Mouse (Mus musculus): ENCODE data around the gene A930017K11Rik. TPM values are rescaled to one million over a fixed set of nuclear protein-coding genes. Genes with fewer than 3 reads are reported as not detected.
A peak's percentile ranks its signal among the peaks of the same experiment; 100 is the strongest.

The A930017K11Rik gene
- polyA plus RNA-seq, 1 experiment from 2014 or later: 0.13 TPM

- Histone ChIP-seq H3K4me2 (ENCODE audit: low read depth, low read length) (no peak overlapping the region), H3K27me3 (ENCODE audit: control insufficient read depth, insufficient read depth, low read depth, low read length) (no peaks in the 10 kb centered on the region), H3K9ac (ENCODE audit: low read depth, low read length) (no peak overlapping the region), H3K9me3 (replicated peaks; ENCODE audit: control insufficient read depth, low read length) (no peaks in the 10 kb centered on the region), H3K27ac (ENCODE audit: low read length) (no peak overlapping the region), H3K36me3 (ENCODE audit: control insufficient read depth, insufficient read depth) (peaks cover 26% of the 10 kb centered on the region), H3K4me3 (ENCODE audit: low read depth, low read length) (no peak overlapping the region), H3K4me1 (ENCODE audit: control insufficient read depth, low read depth, low read length) (peaks cover 29% of the 10 kb centered on the region)
- no peak for ATAC-seq (ENCODE audit: low read depth)
- WGBS (ENCODE audit: insufficient replicate concordance): 65% methylated on average over 5 of the region's 5 CpGs
These were observed 30.2 kb downstream of the A930017K11Rik start for GRCm38 (mm10) chr17:25922120-25922519.

- ATAC-seq (ENCODE audit: low read depth): peak; percentile 88
These were observed 32.4 kb downstream of the A930017K11Rik start for GRCm38 (mm10) chr17:25919786-25920642.

GRCm38 (mm10) chr17:25919144-25919785 lies 33.1 kb downstream of the A930017K11Rik start, which contains the start of gene Rab40c:
TSS of gene Rab40c (minus strand) at chr17:25919727.
- ATAC-seq (ENCODE audit: low read depth): no peak
- H3K9me3 ChIP-seq (replicated peaks; ENCODE audit: control insufficient read depth, low read length): no peaks in the 10 kb centered on the region
- peak within 1 kb of the TSS; percentile 92 for H3K27ac ChIP-seq (ENCODE audit: low read length)
- H3K4me1 ChIP-seq (ENCODE audit: control insufficient read depth, low read depth, low read length): peaks cover 35% of the 10 kb centered on the region
- H3K36me3 ChIP-seq (ENCODE audit: control insufficient read depth, insufficient read depth): peaks cover under 1% of the 10 kb centered on the region; the same call in 1 of the 2 replicates
- H3K9ac ChIP-seq (ENCODE audit: low read depth, low read length): peak within 1 kb of the TSS; percentile 88
- under 1% methylated on average over 70 of the region's 78 CpGs for WGBS (ENCODE audit: insufficient replicate concordance)
- H3K4me3 ChIP-seq (ENCODE audit: low read depth, low read length): peak within 1 kb of the TSS; percentile 88
- H3K4me2 ChIP-seq (ENCODE audit: low read depth, low read length): peak within 1 kb of the TSS; percentile 97
- H3K27me3 ChIP-seq (ENCODE audit: control insufficient read depth, insufficient read depth, low read depth, low read length): no peaks in the 10 kb centered on the region

More at GRCm38 (mm10) chr17:25919786-25920642, 32.4 kb downstream of the A930017K11Rik start:
- Histone ChIP-seq H3K27ac (ENCODE audit: low read length) (peak overlapping the region; percentile 92), H3K9me3 (replicated peaks; ENCODE audit: control insufficient read depth, low read length) (no peaks in the 10 kb centered on the region), H3K4me2 (ENCODE audit: low read depth, low read length) (peak overlapping the region; percentile 97), H3K27me3 (ENCODE audit: control insufficient read depth, insufficient read depth, low read depth, low read length) (no peaks in the 10 kb centered on the region), H3K9ac (ENCODE audit: low read depth, low read length) (peak overlapping the region; percentile 73), H3K36me3 (ENCODE audit: control insufficient read depth, insufficient read depth) (peaks cover 5% of the 10 kb centered on the region; the same call in 1 of the 2 replicates), H3K4me3 (ENCODE audit: low read depth, low read length) (peak overlapping the region; percentile 88), H3K4me1 (ENCODE audit: control insufficient read depth, low read depth, low read length) (peaks cover 29% of the 10 kb centered on the region)
- 1% methylated on average over 38 of the region's 40 CpGs for WGBS (ENCODE audit: insufficient replicate concordance)

GRCm38 (mm10) chr17:25918037-25918750 lies 34.2 kb downstream of the A930017K11Rik start:
- WGBS (ENCODE audit: insufficient replicate concordance): 82% methylated on average over 9 of the region's 9 CpGs
- peak overlapping the region; percentile 96 for H3K4me2 ChIP-seq (ENCODE audit: low read depth, low read length)
- no peaks in the 10 kb centered on the region for H3K27me3 ChIP-seq (ENCODE audit: control insufficient read depth, insufficient read depth, low read depth, low read length)
- peaks cover 45% of the 10 kb centered on the region for H3K4me1 ChIP-seq (ENCODE audit: control insufficient read depth, low read depth, low read length)
- H3K9me3 ChIP-seq (replicated peaks; ENCODE audit: control insufficient read depth, low read length): no peaks in the 10 kb centered on the region
- no peaks in the 10 kb centered on the region for H3K36me3 ChIP-seq (ENCODE audit: control insufficient read depth, insufficient read depth)
- peak overlapping the region; percentile 88 for H3K4me3 ChIP-seq (ENCODE audit: low read depth, low read length)
- H3K27ac ChIP-seq (ENCODE audit: low read length): no peak overlapping the region
- no peak for ATAC-seq (ENCODE audit: low read depth)
- H3K9ac ChIP-seq (ENCODE audit: low read depth, low read length): peak overlapping the region; percentile 88

GRCm38 (mm10) chr17:25916931-25917647 lies 35.3 kb downstream of the A930017K11Rik start:
- no peak overlapping the region for H3K9ac ChIP-seq (ENCODE audit: low read depth, low read length)
- H3K4me1 ChIP-seq (ENCODE audit: control insufficient read depth, low read depth, low read length): peaks cover 46% of the 10 kb centered on the region
- no peak for ATAC-seq (ENCODE audit: low read depth)

GRCm38 (mm10) chr17:25914295-25914694 lies 38.1 kb downstream of the A930017K11Rik start:
- Histone ChIP-seq H3K36me3 (ENCODE audit: control insufficient read depth, insufficient read depth) (no peaks in the 10 kb centered on the region), H3K9ac (ENCODE audit: low read depth, low read length) (no peak overlapping the region), H3K4me3 (ENCODE audit: low read depth, low read length) (no peak overlapping the region), H3K4me2 (ENCODE audit: low read depth, low read length) (no peak overlapping the region), H3K27ac (ENCODE audit: low read length) (no peak overlapping the region), H3K9me3 (replicated peaks; ENCODE audit: control insufficient read depth, low read length) (no peaks in the 10 kb centered on the region), H3K27me3 (ENCODE audit: control insufficient read depth, insufficient read depth, low read depth, low read length) (no peaks in the 10 kb centered on the region), H3K4me1 (ENCODE audit: control insufficient read depth, low read depth, low read length) (peaks cover 36% of the 10 kb centered on the region)
- ATAC-seq (ENCODE audit: low read depth): no peak
- WGBS (ENCODE audit: insufficient replicate concordance): 51% methylated on average over 4 of the region's 4 CpGs

More at GRCm38 (mm10) chr17:25916931-25917647, 35.3 kb downstream of the A930017K11Rik start:
- H3K27ac ChIP-seq (ENCODE audit: low read length): no peak overlapping the region
- no peaks in the 10 kb centered on the region for H3K9me3 ChIP-seq (replicated peaks; ENCODE audit: control insufficient read depth, low read length)
- no peaks in the 10 kb centered on the region for H3K27me3 ChIP-seq (ENCODE audit: control insufficient read depth, insufficient read depth, low read depth, low read length)
- no peak overlapping the region for H3K4me2 ChIP-seq (ENCODE audit: low read depth, low read length)
- 55% methylated on average over 8 of the region's 8 CpGs for WGBS (ENCODE audit: insufficient replicate concordance)
- H3K4me3 ChIP-seq (ENCODE audit: low read depth, low read length): no peak overlapping the region
- no peaks in the 10 kb centered on the region for H3K36me3 ChIP-seq (ENCODE audit: control insufficient read depth, insufficient read depth)

- H3K36me3 ChIP-seq (ENCODE audit: control insufficient read depth, insufficient read depth): no peaks in the 10 kb centered on the region
- H3K9ac ChIP-seq (ENCODE audit: low read depth, low read length): no peak overlapping the region
- H3K27ac ChIP-seq (ENCODE audit: low read length): no peak overlapping the region
- H3K9me3 ChIP-seq (replicated peaks; ENCODE audit: control insufficient read depth, low read length): no peaks in the 10 kb centered on the region
- peaks cover 35% of the 10 kb centered on the region for H3K4me1 ChIP-seq (ENCODE audit: control insufficient read depth, low read depth, low read length)
- H3K27me3 ChIP-seq (ENCODE audit: control insufficient read depth, insufficient read depth, low read depth, low read length): no peaks in the 10 kb centered on the region
- H3K4me2 ChIP-seq (ENCODE audit: low read depth, low read length): no peak overlapping the region
- no peak overlapping the region for H3K4me3 ChIP-seq (ENCODE audit: low read depth, low read length)
- WGBS (ENCODE audit: insufficient replicate concordance): 9% methylated on average over 1 of the region's 1 CpGs
- ATAC-seq (ENCODE audit: low read depth): no peak
These were observed 38.5 kb downstream of the A930017K11Rik start for GRCm38 (mm10) chr17:25913877-25914275.

GRCm38 (mm10) chr17:25913186-25913876 lies 39.0 kb downstream of the A930017K11Rik start:
- Histone ChIP-seq H3K4me3 (ENCODE audit: low read depth, low read length) (no peak overlapping the region), H3K27ac (ENCODE audit: low read length) (no peak overlapping the region), H3K36me3 (ENCODE audit: control insufficient read depth, insufficient read depth) (no peaks in the 10 kb centered on the region), H3K27me3 (ENCODE audit: control insufficient read depth, insufficient read depth, low read depth, low read length) (no peaks in the 10 kb centered on the region), H3K4me2 (ENCODE audit: low read depth, low read length) (no peak overlapping the region), H3K9ac (ENCODE audit: low read depth, low read length) (no peak overlapping the region), H3K4me1 (ENCODE audit: control insufficient read depth, low read depth, low read length) (peaks cover 29% of the 10 kb centered on the region), H3K9me3 (replicated peaks; ENCODE audit: control insufficient read depth, low read length) (no peaks in the 10 kb centered on the region)
- WGBS (ENCODE audit: insufficient replicate concordance): 52% methylated on average over 14 of the region's 14 CpGs
- no peak; the same call in 1 of the 2 replicates for ATAC-seq (ENCODE audit: low read depth)

Measured in liver, embryonic 16.5 days (tissue).